30 mouse cellular contexts compared by ENCODE assay signal in the genomic region with DNA sequence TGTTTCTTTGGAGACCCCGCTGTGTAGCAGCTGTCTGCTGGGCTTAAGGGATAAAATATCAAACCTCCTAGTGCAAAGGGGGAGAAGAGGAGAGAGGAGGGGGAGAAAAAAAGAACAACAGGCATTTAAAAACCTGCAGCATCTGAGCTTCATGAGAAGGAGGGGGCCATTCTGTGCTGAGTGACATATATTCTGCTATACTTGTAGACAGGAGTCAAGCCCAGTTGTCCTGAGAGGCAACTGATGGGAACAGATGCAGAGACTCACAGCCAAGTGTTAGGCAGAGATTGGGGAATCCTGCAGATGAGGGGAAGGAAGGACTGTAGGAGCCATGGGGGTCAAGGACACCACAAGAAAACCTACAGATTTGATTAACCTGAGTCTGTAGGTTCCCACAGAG. TPM values are rescaled to one million over a fixed set of nuclear protein-coding genes. Genes with fewer than 3 reads are reported as not detected.
DNase-seq lines count a peak whose midpoint lies in the region; ATAC-seq and TF ChIP-seq lines count a peak whose summit lies in the region.
"Had no signal": no experiment of that assay in that cellular context is flagged by ENCODE, and none has a peak within 500 bp of the region (broad histone marks: within the 10 kb centered on the region; RNA-seq: fewer than 3 reads in every experiment).

No protein-coding gene starts in this region.

- H3K4me3 ChIP-seq in limb, embryonic 12.5 days (replicated peaks), result no peak overlapping the region
- no peak overlapping the region for H3K4me3 ChIP-seq in limb, embryonic 10.5 days
- no peak overlapping the region for H3K4me3 ChIP-seq in stomach, embryonic 14.5 days (ENCODE audit: low read depth, low read length)
- no peak overlapping the region for H3K4me3 ChIP-seq in stomach, postnatal 0 days (ENCODE audit: low read depth, low read length)
- no peak overlapping the region for H3K4me3 ChIP-seq in limb, embryonic 15.5 days
- H3K4me3 ChIP-seq: forebrain, embryonic 10.5 days; forebrain, embryonic 13.5 days; heart, embryonic 12.5 days; heart, embryonic 15.5 days; hindbrain, embryonic 10.5 days; hindbrain, embryonic 13.5 days had no signal

- no peaks in the 10 kb centered on the region for H3K27me3 ChIP-seq in limb, embryonic 12.5 days
- no peaks in the 10 kb centered on the region for H3K27me3 ChIP-seq in limb, embryonic 10.5 days (ENCODE audit: low read depth, poor library complexity, severe bottlenecking)
- no peaks in the 10 kb centered on the region for H3K27me3 ChIP-seq in stomach, embryonic 14.5 days (ENCODE audit: control insufficient read depth, insufficient read depth, low read length)
- H3K27me3 ChIP-seq in stomach, postnatal 0 days (ENCODE audit: control insufficient read depth, insufficient read depth, low read length), result no peaks in the 10 kb centered on the region
- H3K27me3 ChIP-seq in limb, embryonic 15.5 days, result no peaks in the 10 kb centered on the region
- H3K27me3 ChIP-seq: CH12.LX; forebrain, embryonic 13.5 days; heart, embryonic 12.5 days; heart, embryonic 15.5 days; hindbrain, embryonic 13.5 days; Patski had no signal

- TF ChIP-seq CTCF in stomach, postnatal 0 days (IDR thresholded peaks at IDR 0.05; ENCODE audit: low read depth), result no peak

- H3K27ac ChIP-seq in limb, embryonic 12.5 days, result no peak overlapping the region; the same call in 1 of the 2 replicates
- H3K27ac ChIP-seq in limb, embryonic 10.5 days, result no peak overlapping the region
- H3K27ac ChIP-seq in stomach, embryonic 14.5 days (ENCODE audit: low read length), result 0 out of 2 replicates have a peak overlapping the region, but pooled peaks have one; percentile 7
- no peak overlapping the region for H3K27ac ChIP-seq in stomach, postnatal 0 days (replicated peaks)
- no peak overlapping the region for H3K27ac ChIP-seq in limb, embryonic 15.5 days
- H3K27ac ChIP-seq: forebrain, embryonic 10.5 days; forebrain, embryonic 13.5 days; heart, embryonic 15.5 days; hindbrain, embryonic 10.5 days; hindbrain, embryonic 13.5 days had no signal

- no peak overlapping the region for H3K4me2 ChIP-seq in limb, embryonic 12.5 days
- no peak overlapping the region for H3K4me2 ChIP-seq in stomach, embryonic 14.5 days (replicated peaks; ENCODE audit: low read depth, low read length)
- no peak overlapping the region for H3K4me2 ChIP-seq in stomach, postnatal 0 days (replicated peaks; ENCODE audit: low read depth)
- H3K4me2 ChIP-seq in limb, embryonic 15.5 days, result no peak overlapping the region
- H3K4me2 ChIP-seq: forebrain, embryonic 13.5 days; heart, embryonic 12.5 days; heart, embryonic 15.5 days; hindbrain, embryonic 13.5 days had no signal

- no peaks in the 10 kb centered on the region for H3K36me3 ChIP-seq in limb, embryonic 12.5 days
- H3K36me3 ChIP-seq in limb, embryonic 10.5 days, result no peaks in the 10 kb centered on the region
- H3K36me3 ChIP-seq in stomach, embryonic 14.5 days (ENCODE audit: control insufficient read depth, insufficient read depth, low read length), result no peaks in the 10 kb centered on the region
- H3K36me3 ChIP-seq in stomach, postnatal 0 days (ENCODE audit: control insufficient read depth, insufficient read depth, low read length), result no peaks in the 10 kb centered on the region
- H3K36me3 ChIP-seq in limb, embryonic 15.5 days, result no peaks in the 10 kb centered on the region
- H3K36me3 ChIP-seq: forebrain, embryonic 10.5 days; G1E; heart, embryonic 12.5 days; heart, embryonic 15.5 days; hindbrain, embryonic 10.5 days; hindbrain, embryonic 13.5 days had no signal

- ATAC-seq in limb, embryonic 12.5 days (ENCODE audit: insufficient number of reproducible peaks, insufficient read depth, low FRiP score, low TSS enrichment, low read depth), result peak; percentile 66
- ATAC-seq in stomach, embryonic 14.5 days (ENCODE audit: insufficient number of reproducible peaks, insufficient read depth, low FRiP score, low read depth), result no peak
- ATAC-seq in stomach, postnatal 0 days (ENCODE audit: low FRiP score, low TSS enrichment), result no peak
- 0 out of 2 replicates have a peak, but pooled peaks have one; percentile 52 for ATAC-seq in limb, embryonic 15.5 days (ENCODE audit: insufficient number of reproducible peaks, low FRiP score, low TSS enrichment, low read depth)
- ATAC-seq in activated CD4-positive, CD25-positive, alpha-beta regulatory T cell, adult 4 months, result no peak
- ATAC-seq: forebrain, embryonic 13.5 days; forebrain, embryonic 16.5 days; hindbrain, embryonic 16.5 days; Patski had no signal

- WGBS in limb, embryonic 12.5 days, result 71% methylated on average over 1 of the region's 1 CpGs
- 85% methylated on average over 1 of the region's 1 CpGs for WGBS in limb, embryonic 10.5 days
- 53% methylated on average over 1 of the region's 1 CpGs for WGBS in stomach, embryonic 14.5 days
- 77% methylated on average over 1 of the region's 1 CpGs for WGBS in stomach, postnatal 0 days
- 73% methylated on average over 1 of the region's 1 CpGs for WGBS in limb, embryonic 15.5 days

- no peaks in the 10 kb centered on the region for H3K4me1 ChIP-seq in limb, embryonic 12.5 days (replicated peaks)
- no peaks in the 10 kb centered on the region for H3K4me1 ChIP-seq in limb, embryonic 10.5 days
- 0 out of 2 replicates have a peak, but pooled peaks cover 4% of the 10 kb centered on the region for H3K4me1 ChIP-seq in stomach, embryonic 14.5 days (ENCODE audit: control insufficient read depth, insufficient read depth, low read length)
- H3K4me1 ChIP-seq in stomach, postnatal 0 days (replicated peaks; ENCODE audit: control insufficient read depth, insufficient read depth), result no peaks in the 10 kb centered on the region
- no peaks in the 10 kb centered on the region for H3K4me1 ChIP-seq in limb, embryonic 15.5 days
- H3K4me1 ChIP-seq: forebrain, embryonic 10.5 days; forebrain, embryonic 13.5 days; heart, embryonic 15.5 days; hindbrain, embryonic 10.5 days; hindbrain, embryonic 13.5 days had no signal

- no peaks in the 10 kb centered on the region for H3K9me3 ChIP-seq in limb, embryonic 12.5 days
- no peaks in the 10 kb centered on the region for H3K9me3 ChIP-seq in limb, embryonic 10.5 days (replicated peaks)
- no peaks in the 10 kb centered on the region for H3K9me3 ChIP-seq in stomach, embryonic 14.5 days (ENCODE audit: control insufficient read depth, low read depth, low read length)
- no peaks in the 10 kb centered on the region for H3K9me3 ChIP-seq in stomach, postnatal 0 days (ENCODE audit: control insufficient read depth, low read length)
- H3K9me3 ChIP-seq in limb, embryonic 15.5 days, result no peaks in the 10 kb centered on the region
- H3K9me3 ChIP-seq: forebrain, embryonic 10.5 days; forebrain, embryonic 13.5 days; G1E; heart, embryonic 12.5 days; heart, embryonic 15.5 days; hindbrain, embryonic 13.5 days had no signal

- DNase-seq in limb, embryonic 10.5 days (ENCODE audit: low spot score), result no peak
- DNase-seq in stomach, postnatal 0 days (ENCODE audit: low spot score), result no peak
- no peak for DNase-seq in c-Kit-positive CD71-positive TER-119-positive erythroid progenitor cells, embryonic 14.5 days (ENCODE audit: low spot score)
- DNase-seq: adrenal gland, adult 2 months; adrenal gland, postnatal 14 days; B cell, adult 2 months; cerebellum, adult 11-12 months; cerebellum, adult 8-10 months; cerebellum, postnatal 10 days; cerebellum, postnatal 36 days; embryo, embryonic 11 days; gastrocnemius, postnatal 14 days; heart, adult 18-20 months; heart, postnatal 10 days; heart, postnatal 36 days had no signal

- no peak overlapping the region for H3K9ac ChIP-seq in limb, embryonic 12.5 days (replicated peaks)
- no peak overlapping the region for H3K9ac ChIP-seq in stomach, embryonic 14.5 days (replicated peaks; ENCODE audit: low read depth, low read length)
- H3K9ac ChIP-seq in stomach, postnatal 0 days (ENCODE audit: low read length), result no peak overlapping the region
- no peak overlapping the region for H3K9ac ChIP-seq in limb, embryonic 15.5 days
- H3K9ac ChIP-seq: forebrain, embryonic 13.5 days; heart, embryonic 12.5 days; heart, embryonic 15.5 days; hindbrain, embryonic 13.5 days had no signal

- TF ChIP-seq EP300 in stomach, postnatal 0 days (optimal IDR thresholded peaks at IDR 0.05), result no peak

RNA-seq across cellular contexts. Expression of a gene that starts 52.7 kb away (rescaled TPM):
- 7.1 and 7.9 TPM in 2 replicates for polyA plus RNA-seq in limb, embryonic 12.5 days (2016; fragmentation: Nextera tagmentation; extraction: Ambion mirVana)
- 1.8 and 3.4 TPM in 2 replicates for polyA plus RNA-seq in limb, embryonic 10.5 days (2016; fragmentation: Nextera tagmentation; extraction: Ambion mirVana)
- polyA plus RNA-seq in stomach, embryonic 14.5 days (2014; fragmentation: Nextera tagmentation; extraction: Ambion mirVana), result 14.1 and 18.9 TPM in 2 replicates
- polyA plus RNA-seq in stomach, postnatal 0 days (2015; fragmentation: Nextera tagmentation; extraction: Ambion mirVana), result 4.9 and 6.1 TPM in 2 replicates
- 11.2 and 12.2 TPM in 2 replicates for polyA plus RNA-seq in limb, embryonic 15.5 days (2015; fragmentation: Nextera tagmentation; extraction: Ambion mirVana)
- polyA plus RNA-seq in activated CD4-positive, CD25-positive, alpha-beta regulatory T cell, adult 4 months (2017; shearing (Covaris generic)), result not detected
- polyA plus RNA-seq: G1E had no signal

Comparison
In these comparisons a context has a peak if more than half of its experiments do, and no peak if none do; other contexts are left out.
1. ATAC-seq: peak in limb, embryonic 12.5 days (single experiment) and limb, embryonic 15.5 days (single experiment); none in stomach, embryonic 14.5 days (single experiment), stomach, postnatal 0 days (single experiment) and activated CD4-positive, CD25-positive, alpha-beta regulatory T cell, adult 4 months (single experiment).